Mouse (Mus musculus) small intestine, adult 2 months (tissue): ENCODE data around the gene Nav2. TPM values are rescaled to one million over a fixed set of nuclear protein-coding genes. Genes with fewer than 3 reads are reported as not detected.

Experiments
- H3K27ac ChIP-seq: fragments of 200-500 bp; 2 replicates; pipeline ENCODE4 v1.5.1; 2012; ENCODE audit warnings: low read depth, low read length, control low read depth, inconsistent platforms; ENCODE audit not compliant: insufficient read depth
- H3K27me3 ChIP-seq: fragments of 200-500 bp; 2 replicates; pipeline ENCODE4 v1.6.1; 2012; ENCODE audit warnings: mild to moderate bottlenecking, moderate library complexity, low read length, inconsistent platforms; ENCODE audit not compliant: control insufficient read depth, insufficient read depth
- H3K36me3 ChIP-seq: fragments of 200-500 bp; 2 replicates; pipeline ENCODE4 v1.6.1; 2012; ENCODE audit warnings: mild to moderate bottlenecking, low read length, control low read depth, inconsistent platforms; ENCODE audit not compliant: control insufficient read depth, insufficient read depth
- H3K4me1 ChIP-seq: fragments of 200-500 bp; 2 replicates; pipeline ENCODE4 v1.6.1; 2012; ENCODE audit warnings: low read length, inconsistent platforms, mixed read lengths; ENCODE audit not compliant: control insufficient read depth, insufficient read depth, insufficient read length
- H3K4me3 ChIP-seq: fragments of 200-500 bp; 2 replicates; pipeline ENCODE4 v1.5.1; 2012; ENCODE audit warnings: low read depth, mild to moderate bottlenecking, control low read depth, inconsistent platforms, low read length, moderate library complexity
- CTCF ChIP-seq: fragments of 200-500 bp; IDR thresholded peaks from 2 replicates; pipeline ENCODE4 v1.5.1; 2012; ENCODE audit warnings: low read depth, mild to moderate bottlenecking, control low read depth, inconsistent platforms, low read length, moderate library complexity, mixed read lengths; ENCODE audit not compliant: insufficient replicate concordance, insufficient read length; ENCODE audit errors: extremely low read depth
- POLR2A ChIP-seq: fragments of 200-500 bp; IDR thresholded peaks from 2 replicates; pipeline ENCODE4 v1.6.1; 2012; ENCODE audit warnings: low read depth, mild to moderate bottlenecking, control low read depth, inconsistent platforms, low read length, moderate library complexity
- WGBS: fragments of 180-500 bp; shearing (Covaris S2); methylation state at CpG from one replicate; pipeline ENCODE4 v1.1.7; 2018; 5-methylcytosine and 5-hydroxymethylcytosine counted together
- polyA plus RNA-seq: library from polyadenylated mRNA; depleted of rRNA; stranded (reverse); fragments of >200 nt; gene quantifications from 2 replicates; pipeline ENCODE4 v1.2.3, GENCODE M21; 2012

The Nav2 gene
- polyA plus RNA-seq, 1 experiment = 8.5 TPM

DNA sequence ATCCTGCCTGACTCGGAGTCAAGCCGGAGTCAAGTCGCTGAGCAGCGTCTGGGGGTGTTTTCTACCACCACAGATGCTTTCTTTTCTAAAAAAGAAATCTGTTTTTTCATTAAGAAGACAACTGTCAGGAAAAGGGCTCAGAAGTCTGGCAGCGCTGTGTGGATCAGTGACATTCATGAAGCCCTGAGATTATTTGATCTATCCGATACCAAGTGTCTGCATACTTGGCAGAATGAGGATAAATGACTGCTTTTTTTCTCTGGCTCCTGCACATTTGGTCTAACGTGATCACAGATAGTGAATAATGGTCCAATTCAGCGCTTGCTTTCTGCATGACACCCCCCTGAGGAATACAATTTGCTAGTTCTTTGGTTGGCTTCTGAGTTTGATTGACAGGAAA is 533.7 kb downstream of the Nav2 start:
- Histone ChIP-seq H3K4me1 (no peaks in the 10 kb centered on the region), H3K4me3 (no peak overlapping the region), H3K36me3 (no peaks in the 10 kb centered on the region), H3K27me3 (no peaks in the 10 kb centered on the region), H3K27ac (no peak overlapping the region)
- 86% methylated on average over 8 of the region's 8 CpGs for WGBS
- no peak for TF ChIP-seq CTCF
- no peak for TF ChIP-seq POLR2A

DNA sequence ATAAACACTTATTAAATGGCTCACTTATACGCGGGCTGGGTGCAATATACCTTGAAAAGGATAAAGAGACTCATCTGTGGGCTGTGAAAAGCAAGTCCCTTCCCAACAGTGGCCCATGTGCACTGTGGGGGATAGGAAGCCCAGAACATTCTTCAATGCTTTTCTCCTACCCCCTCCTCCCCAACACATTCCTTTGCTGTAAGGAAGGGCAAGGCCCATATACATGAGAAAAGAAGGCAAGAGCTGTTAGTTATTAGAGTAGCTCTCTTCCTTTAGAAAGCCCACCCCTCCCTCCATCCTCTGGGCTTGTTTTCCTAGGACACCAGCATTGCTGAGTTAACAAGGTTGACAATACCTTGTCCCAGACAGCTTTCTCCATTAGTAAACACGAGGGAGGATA is 540.1 kb downstream of the Nav2 start:
- TF ChIP-seq CTCF (no peak), POLR2A (no peak)
- H3K27me3 ChIP-seq = no peaks in the 10 kb centered on the region
- 80% methylated on average over 3 of the region's 3 CpGs for WGBS
- H3K36me3 ChIP-seq = peaks cover 7% of the 10 kb centered on the region
- no peak overlapping the region for H3K4me3 ChIP-seq
- H3K4me1 ChIP-seq = no peaks in the 10 kb centered on the region
- no peak overlapping the region for H3K27ac ChIP-seq

DNA sequence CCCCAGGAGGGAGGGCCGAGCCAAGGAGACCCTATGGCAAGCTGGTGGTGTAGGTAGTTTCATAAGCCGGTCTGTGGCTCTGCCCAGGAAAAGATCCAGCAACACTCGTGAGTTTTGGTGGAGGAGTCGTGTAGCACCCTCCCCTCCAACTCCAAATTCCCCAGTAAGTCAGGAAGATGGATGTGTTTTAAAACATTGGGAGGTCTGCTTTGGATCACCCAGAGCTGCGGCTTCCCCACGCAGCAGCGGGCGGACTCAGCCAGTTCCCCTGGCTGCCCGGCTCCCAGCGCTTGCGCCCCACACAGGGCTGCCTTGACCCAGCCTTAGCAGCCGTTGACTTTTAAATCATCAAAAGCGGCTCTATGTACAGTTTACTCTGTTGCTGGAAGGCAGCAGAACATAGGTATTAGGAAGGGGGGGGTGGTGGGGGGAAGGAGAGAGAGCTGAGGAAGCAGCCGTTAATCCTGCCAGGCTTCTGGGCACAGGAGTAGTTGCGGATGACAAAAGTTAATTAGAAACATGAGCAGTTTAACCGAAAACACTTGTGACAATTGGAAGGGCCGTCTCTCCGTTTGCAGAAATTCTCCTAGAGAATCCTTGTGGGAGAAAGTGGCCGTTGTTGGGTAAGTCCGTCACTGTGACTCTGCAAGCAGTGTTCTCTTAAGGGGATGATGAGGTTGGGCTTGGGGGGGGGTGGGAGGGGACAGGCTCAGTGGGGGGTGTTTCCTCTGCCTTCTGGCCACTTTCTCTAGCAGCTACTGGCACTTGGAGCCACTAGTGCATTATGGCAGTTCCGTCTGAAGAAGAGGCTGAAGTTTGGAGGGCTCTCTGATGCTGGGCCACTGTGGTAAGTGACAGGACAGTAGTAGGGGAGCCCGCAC is 542.0 kb downstream of the Nav2 start:
- Histone ChIP-seq H3K27me3 (no peaks in the 10 kb centered on the region), H3K27ac (no peak overlapping the region), H3K4me3 (0 out of 2 replicates have a peak overlapping the region, but pooled peaks have one; percentile 3), H3K4me1 (no peaks in the 10 kb centered on the region), H3K36me3 (peaks cover 7% of the 10 kb centered on the region)
- TF ChIP-seq CTCF = no peak
- WGBS = 69% methylated on average over 22 of the region's 22 CpGs

DNA sequence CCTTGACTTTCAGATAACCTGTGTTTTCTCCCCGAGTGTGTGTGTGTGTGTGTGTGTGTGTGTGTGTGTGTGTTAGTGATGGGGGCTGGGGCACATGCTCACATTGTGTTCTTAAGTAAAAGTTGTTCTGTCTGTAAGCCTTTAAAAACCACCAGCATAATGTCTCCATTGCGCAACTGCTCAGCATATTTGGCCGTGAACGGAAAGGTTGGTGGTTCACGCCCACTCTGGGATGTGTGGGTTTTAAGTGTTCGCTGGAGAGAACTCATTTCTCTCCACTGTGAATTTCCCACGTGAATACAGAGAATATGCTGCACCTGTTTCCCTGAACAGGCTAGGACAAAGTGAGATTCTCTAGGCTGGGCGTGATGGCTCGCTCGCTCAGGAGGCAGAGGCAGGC is 542.7 kb downstream of the Nav2 start:
- no peak overlapping the region for H3K4me3 ChIP-seq
- H3K27ac ChIP-seq = no peak overlapping the region; the same call in 1 of the 2 replicates

DNA sequence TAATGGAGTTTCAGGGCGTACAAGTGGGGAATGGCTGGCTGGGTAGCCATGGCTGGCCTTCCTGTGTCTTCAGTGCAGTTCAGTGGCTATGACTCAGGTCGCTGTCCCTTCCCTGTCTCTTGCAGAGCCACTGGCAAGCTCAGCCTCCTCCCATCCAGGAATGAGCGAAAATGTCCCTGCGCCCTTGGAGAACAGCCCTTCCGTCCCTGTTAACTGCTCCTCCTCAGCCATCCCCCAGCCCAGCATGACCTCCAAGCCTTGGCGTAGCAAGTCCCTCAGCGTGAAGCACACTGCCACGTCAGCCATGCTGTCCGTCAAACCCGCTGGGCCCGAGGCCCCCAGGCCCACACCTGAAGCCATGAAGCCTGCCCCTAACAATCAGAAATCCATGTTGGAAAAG is 543.8 kb downstream of the Nav2 start:
- no peak for TF ChIP-seq POLR2A
- no peak for TF ChIP-seq CTCF
- H3K27me3 ChIP-seq = no peaks in the 10 kb centered on the region
- H3K4me1 ChIP-seq = no peaks in the 10 kb centered on the region
- no peak overlapping the region; the same call in 1 of the 2 replicates for H3K27ac ChIP-seq
- H3K4me3 ChIP-seq = no peak overlapping the region
- WGBS = 89% methylated on average over 11 of the region's 11 CpGs
- peaks cover 7% of the 10 kb centered on the region for H3K36me3 ChIP-seq

More for the DNA sequence above, 542.7 kb downstream of the Nav2 start:
- WGBS = 73% methylated on average over 10 of the region's 10 CpGs
- Histone ChIP-seq H3K4me1 (no peaks in the 10 kb centered on the region), H3K36me3 (peaks cover 7% of the 10 kb centered on the region), H3K27me3 (no peaks in the 10 kb centered on the region)
- no peak for TF ChIP-seq CTCF
- no peak for TF ChIP-seq POLR2A

DNA sequence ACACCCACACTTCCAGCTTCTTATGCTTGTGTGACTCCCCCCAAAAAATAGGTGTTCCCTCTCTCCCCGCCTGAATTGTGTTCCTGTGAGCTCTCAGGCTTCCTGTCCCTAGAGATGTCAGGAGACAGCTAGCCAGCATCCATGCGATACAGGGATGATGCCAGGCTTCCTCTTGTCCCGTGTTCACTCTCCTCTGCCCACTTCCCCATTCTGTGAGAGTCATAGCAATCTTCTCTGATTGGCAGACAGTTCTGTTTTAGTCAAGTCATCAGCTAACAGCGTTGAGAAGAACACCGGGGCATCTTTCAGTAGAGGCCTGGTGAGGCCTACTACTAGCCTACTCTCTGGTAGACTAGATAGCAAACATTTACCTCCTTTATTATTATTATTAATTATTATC is 546.1 kb downstream of the Nav2 start:
- WGBS = 76% methylated on average over 5 of the region's 5 CpGs
- Histone ChIP-seq H3K4me3 (no peak overlapping the region), H3K36me3 (peaks cover 7% of the 10 kb centered on the region)

DNA sequence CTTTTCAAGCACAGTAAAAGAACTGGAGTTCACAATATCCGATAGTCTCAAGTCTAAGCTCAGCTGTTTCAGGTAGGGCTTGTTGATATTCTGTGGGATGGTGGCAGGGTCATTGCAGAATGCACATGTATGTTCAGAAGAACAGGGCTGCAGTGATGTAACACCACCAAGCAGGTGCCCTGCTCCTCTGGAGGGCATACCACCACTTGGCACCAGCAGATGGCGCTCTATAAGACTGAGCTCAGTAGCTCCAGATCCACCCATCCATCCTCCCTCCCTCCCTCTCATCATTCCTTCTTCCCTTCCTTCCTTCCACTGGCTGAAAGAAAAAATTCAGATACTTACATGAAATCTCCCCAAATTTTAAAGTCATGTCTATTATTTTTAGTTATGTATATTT is 547.6 kb downstream of the Nav2 start:
- Histone ChIP-seq H3K4me3 (no peak overlapping the region), H3K4me1 (no peaks in the 10 kb centered on the region), H3K27ac (no peak overlapping the region), H3K27me3 (no peaks in the 10 kb centered on the region), H3K36me3 (peaks cover 7% of the 10 kb centered on the region)
- TF ChIP-seq POLR2A (no peak), CTCF (peak; percentile 67; the same call in 1 of the 2 replicates)
- 69% methylated on average over 2 of the region's 2 CpGs for WGBS

More for the DNA sequence above, 546.1 kb downstream of the Nav2 start:
- TF ChIP-seq CTCF (no peak), POLR2A (no peak)
- Histone ChIP-seq H3K4me1 (no peaks in the 10 kb centered on the region), H3K27me3 (no peaks in the 10 kb centered on the region), H3K27ac (no peak overlapping the region)
